Mouse (Mus musculus) layer of hippocampus, adult 9-10 months (tissue): Measurements from ENCODE around the gene Mapk1ip1.

Source experiments
- DNase-seq: peaks from one replicate; pipeline ENCODE4 v3.0.0; 2022; ENCODE audit warnings: low spot score

The Mapk1ip1 gene

GRCm38 (mm10) chr7:138840594-138841021 is 5.5 kb downstream of the Mapk1ip1 start:
- peak; percentile 84 for DNase-seq

- DNase-seq, result no peak
Observed at GRCm38 (mm10) chr7:138835028-138835427, 11.0 kb downstream of the Mapk1ip1 start.

- no peak for DNase-seq
Observed at GRCm38 (mm10) chr7:138827812-138828211, 18.3 kb downstream of the Mapk1ip1 start.

- no peak for DNase-seq
Observed at GRCm38 (mm10) chr7:138824995-138825756, 20.9 kb downstream of the Mapk1ip1 start.

- no peak for DNase-seq
Observed at GRCm38 (mm10) chr7:138824423-138824822, 21.6 kb downstream of the Mapk1ip1 start.

- no peak for DNase-seq
Observed at GRCm38 (mm10) chr7:138818314-138818713, 27.8 kb downstream of the Mapk1ip1 start.

GRCm38 (mm10) chr7:138813213-138813875 is 32.7 kb downstream of the Mapk1ip1 start:
- no peak for DNase-seq

GRCm38 (mm10) chr7:138807146-138807545 is 38.9 kb downstream of the Mapk1ip1 start:
- no peak for DNase-seq

GRCm38 (mm10) chr7:138803386-138803785 is 42.7 kb downstream of the Mapk1ip1 start:
- no peak for DNase-seq

GRCm38 (mm10) chr7:138788109-138788508 is 58.0 kb downstream of the Mapk1ip1 start:
- peak; percentile 11 for DNase-seq
